Mouse (Mus musculus) ES-Bruce4 (cell line): Measurements from ENCODE around the gene Lrrc58.

ENCODE experiments used
- CTCF ChIP-seq: IDR thresholded peaks from one replicate; pipeline ENCODE4 v1.8.1; 2011; ENCODE audit warnings: low read depth, low read length
- POLR2A ChIP-seq: IDR thresholded peaks from one replicate; pipeline ENCODE4 v1.8.1; 2011; ENCODE audit warnings: low read length; ENCODE audit not compliant: insufficient read depth

GRCm38 (mm10) chr16:37869470-37870231 lies 1.5 kb downstream of the Lrrc58 start:
- TF ChIP-seq CTCF: no peak
- no peak for TF ChIP-seq POLR2A
